Mouse (Mus musculus) kidney, embryonic 14.5 days (tissue): Measurements from ENCODE around the gene Krtap5-1. TPM values are rescaled to one million over a fixed set of nuclear protein-coding genes. Genes with fewer than 3 reads are reported as not detected.
"Not testable (repeated sequence)": the region's sequence is repeated elsewhere in the genome, so short reads cannot be mapped to it uniquely, and the experiment has no call there.

Experiments
- ATAC-seq: fragments of 200-750 bp; cut with Nextera tagmentation; 2 replicates; pipeline ENCODE4 v1.8.0; 2017; ENCODE audit warnings: moderate number of reproducible peaks, mild to moderate bottlenecking, moderate TSS enrichment, moderate library complexity; ENCODE audit not compliant: low FRiP score, low TSS enrichment
- H3K27ac ChIP-seq: fragments of 300-500 bp; sonication (generic); 2 replicates; pipeline ENCODE4 v1.5.1; 2014; ENCODE audit warnings: low read depth, mild to moderate bottlenecking, low read length, moderate library complexity, mixed read lengths
- H3K27me3 ChIP-seq: fragments of 300-500 bp; sonication (generic); 2 replicates; pipeline ENCODE4 v1.6.1; 2014; ENCODE audit warnings: mild to moderate bottlenecking, low read length; ENCODE audit not compliant: control insufficient read depth, insufficient read depth
- H3K36me3 ChIP-seq: fragments of 300-500 bp; sonication (generic); 2 replicates; pipeline ENCODE4 v1.6.1; 2014; ENCODE audit warnings: low read length, mixed read lengths; ENCODE audit not compliant: control insufficient read depth, insufficient read depth
- H3K4me1 ChIP-seq: fragments of 300-500 bp; sonication (generic); 2 replicates; pipeline ENCODE4 v1.6.1; 2014; ENCODE audit warnings: low read length, mixed read lengths; ENCODE audit not compliant: control insufficient read depth, insufficient read depth
- H3K4me2 ChIP-seq: fragments of 300-500 bp; sonication (generic); replicated peaks from 2 replicates; pipeline ENCODE4 v1.6.1; 2014; ENCODE audit warnings: low read depth, mild to moderate bottlenecking, low read length
- H3K4me3 ChIP-seq: fragments of 300-500 bp; sonication (generic); 2 replicates; pipeline ENCODE4 v1.5.1; 2014; ENCODE audit warnings: mild to moderate bottlenecking, low read length
- H3K9ac ChIP-seq: fragments of 300-500 bp; sonication (generic); 2 replicates; pipeline ENCODE4 v1.6.1; 2014; ENCODE audit warnings: low read depth, mild to moderate bottlenecking, low read length, moderate library complexity
- H3K9me3 ChIP-seq: fragments of 300-500 bp; sonication (generic); 2 replicates; pipeline ENCODE4 v1.6.1; 2016; ENCODE audit warnings: low read length; ENCODE audit not compliant: control insufficient read depth
- WGBS: fragments of 180-500 bp; shearing (Covaris S2); extraction: QIAGEN DNeasy Blood & Tissue Kit; methylation state at CpG from one replicate; pipeline ENCODE4 v1.1.7; 2014; 5-methylcytosine and 5-hydroxymethylcytosine counted together
- polyA plus RNA-seq: library from polyadenylated mRNA; unstranded; fragments of >200 nt; fragmentation: Nextera tagmentation; extraction: Ambion mirVana; gene quantifications from 2 replicates; pipeline ENCODE4 v1.2.1, GENCODE M21; 2014

Krtap5-1 gene
- polyA plus RNA-seq, result not detected in 2 replicates

GRCm38 (mm10) chr7:142297018-142297417 is at the start of gene Krtap5-1:
Krtap5-1 (minus strand) TSS chr7:142297118.
- ATAC-seq, H3K9ac ChIP-seq: not testable (repeated sequence)

GRCm38 (mm10) chr7:142342247-142342640 is 45.3 kb upstream of the Krtap5-1 start:
- H3K27ac ChIP-seq, result no peak overlapping the region
- no peaks in the 10 kb centered on the region for H3K9me3 ChIP-seq
- H3K4me3 ChIP-seq, result no peak overlapping the region
- no peak overlapping the region for H3K9ac ChIP-seq
- no peak overlapping the region for H3K4me2 ChIP-seq
- H3K27me3 ChIP-seq, result no peaks in the 10 kb centered on the region
- WGBS, result 63% methylated on average over 3 of the region's 3 CpGs
- no peaks in the 10 kb centered on the region for H3K36me3 ChIP-seq
- H3K4me1 ChIP-seq, result peaks cover 14% of the 10 kb centered on the region
- ATAC-seq, result no peak

More at GRCm38 (mm10) chr7:142297018-142297417, at the start of gene Krtap5-1:
- not testable (repeated sequence) for H3K27me3 ChIP-seq, H3K4me1 ChIP-seq, H3K27ac ChIP-seq, H3K9me3 ChIP-seq, H3K4me2 ChIP-seq, H3K4me3 ChIP-seq, H3K36me3 ChIP-seq

DNA sequence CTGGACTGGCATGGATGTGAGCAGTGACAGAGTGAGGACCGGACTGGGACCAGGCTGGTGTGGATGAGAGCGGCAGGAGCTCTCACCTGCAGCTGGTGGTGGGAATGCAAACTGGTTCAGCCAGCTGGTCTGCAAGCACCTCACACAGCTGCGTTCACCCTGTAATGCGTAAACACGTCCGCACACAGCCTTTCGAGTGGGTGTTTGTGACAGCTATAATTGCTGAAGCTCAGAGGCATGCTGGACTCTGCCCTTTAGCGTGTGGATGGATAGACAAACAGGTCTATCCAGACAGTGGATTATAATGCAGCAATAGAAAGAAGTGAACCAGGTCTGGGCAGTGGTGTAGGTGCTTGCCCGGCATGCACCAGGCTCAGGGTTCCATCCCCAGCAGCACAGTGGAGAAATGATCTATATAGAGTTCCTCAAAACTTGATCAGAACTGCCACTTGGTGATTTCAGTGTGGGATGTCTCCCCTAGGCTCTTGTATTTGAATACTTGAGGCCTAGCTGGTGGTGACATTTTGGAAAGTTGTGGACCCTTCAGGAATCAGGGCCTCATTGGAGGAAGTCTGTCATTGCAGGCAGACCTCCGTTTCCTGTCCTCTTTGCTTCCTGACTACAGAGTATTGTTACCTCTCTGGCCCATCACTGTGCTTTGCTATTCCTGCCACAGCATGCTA is 44.8 kb upstream of the Krtap5-1 start:
- WGBS, result 64% methylated on average over 10 of the region's 10 CpGs
- H3K27me3 ChIP-seq, result no peaks in the 10 kb centered on the region
- peaks cover 14% of the 10 kb centered on the region for H3K4me1 ChIP-seq
- H3K9ac ChIP-seq, result no peak overlapping the region
- H3K4me2 ChIP-seq, result no peak overlapping the region
- 0 out of 2 replicates have a peak, but pooled peaks have one; percentile 43 for ATAC-seq
- no peak overlapping the region for H3K4me3 ChIP-seq
- H3K9me3 ChIP-seq, result no peaks in the 10 kb centered on the region
- no peaks in the 10 kb centered on the region for H3K36me3 ChIP-seq
- no peak overlapping the region for H3K27ac ChIP-seq

GRCm38 (mm10) chr7:142340269-142340970 is 43.5 kb upstream of the Krtap5-1 start:
- WGBS, result 43% methylated on average over 10 of the region's 10 CpGs
- H3K27ac ChIP-seq, result no peak overlapping the region
- H3K9me3 ChIP-seq, result no peaks in the 10 kb centered on the region
- no peak overlapping the region for H3K4me2 ChIP-seq
- H3K9ac ChIP-seq, result no peak overlapping the region
- no peaks in the 10 kb centered on the region for H3K36me3 ChIP-seq
- no peaks in the 10 kb centered on the region for H3K27me3 ChIP-seq
- H3K4me1 ChIP-seq, result peaks cover 14% of the 10 kb centered on the region
- peak; percentile 61; the same call in 1 of the 2 replicates for ATAC-seq
- H3K4me3 ChIP-seq, result no peak overlapping the region

- Histone ChIP-seq H3K4me1 (peaks cover 8% of the 10 kb centered on the region), H3K9me3 (no peaks in the 10 kb centered on the region), H3K27ac (no peak overlapping the region), H3K4me3 (no peak overlapping the region), H3K9ac (no peak overlapping the region), H3K4me2 (no peak overlapping the region), H3K36me3 (no peaks in the 10 kb centered on the region), H3K27me3 (no peaks in the 10 kb centered on the region)
- ATAC-seq, result no peak
- 84% methylated on average over 8 of the region's 8 CpGs for WGBS
These were observed 38.2 kb upstream of the Krtap5-1 start for GRCm38 (mm10) chr7:142335151-142335550.

DNA sequence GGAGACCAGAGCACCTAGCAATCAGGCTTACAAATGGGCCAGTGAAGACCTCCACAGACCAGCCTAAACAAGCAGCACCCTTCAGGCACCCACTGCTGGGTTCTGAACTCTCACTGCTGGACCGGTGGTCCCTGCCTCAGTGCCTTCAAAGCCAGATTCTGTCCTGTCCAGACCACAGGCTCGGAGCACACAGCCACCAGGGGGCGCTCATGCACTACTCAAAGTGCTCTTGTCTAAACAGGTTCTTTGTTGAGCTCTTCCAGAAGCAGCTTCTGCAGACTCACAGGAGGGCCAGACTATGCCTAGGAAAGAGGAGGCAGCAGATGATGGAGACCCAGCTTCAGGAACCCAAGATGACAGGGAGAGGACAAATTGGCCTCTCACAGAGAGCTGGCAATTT is 37.3 kb upstream of the Krtap5-1 start:
- no peak overlapping the region for H3K27ac ChIP-seq

GRCm38 (mm10) chr7:142332741-142333140 is 35.8 kb upstream of the Krtap5-1 start:
- peaks cover 18% of the 10 kb centered on the region for H3K4me1 ChIP-seq
- not testable (repeated sequence) for ATAC-seq, H3K9ac ChIP-seq, H3K4me3 ChIP-seq, H3K4me2 ChIP-seq, H3K27me3 ChIP-seq, H3K27ac ChIP-seq, H3K36me3 ChIP-seq, H3K9me3 ChIP-seq
- WGBS, result 83% methylated on average over 2 of the region's 9 CpGs

More for the DNA sequence above, 37.3 kb upstream of the Krtap5-1 start:
- no peak overlapping the region for H3K9ac ChIP-seq
- no peaks in the 10 kb centered on the region for H3K27me3 ChIP-seq
- no peaks in the 10 kb centered on the region for H3K9me3 ChIP-seq
- H3K36me3 ChIP-seq, result no peaks in the 10 kb centered on the region
- H3K4me1 ChIP-seq, result peaks cover 15% of the 10 kb centered on the region
- 2% methylated on average over 3 of the region's 3 CpGs for WGBS
- H3K4me2 ChIP-seq, result no peak overlapping the region
- no peak overlapping the region for H3K4me3 ChIP-seq
- peak; percentile 88 for ATAC-seq

GRCm38 (mm10) chr7:142331281-142331680 is 34.4 kb upstream of the Krtap5-1 start:
- Histone ChIP-seq H3K27me3 (no peaks in the 10 kb centered on the region), H3K4me2 (no peak overlapping the region), H3K27ac (no peak overlapping the region), H3K9me3 (no peaks in the 10 kb centered on the region), H3K36me3 (no peaks in the 10 kb centered on the region), H3K9ac (no peak overlapping the region), H3K4me3 (no peak overlapping the region), H3K4me1 (peaks cover 18% of the 10 kb centered on the region)
- no peak for ATAC-seq
- WGBS, result 79% methylated on average over 4 of the region's 4 CpGs

GRCm38 (mm10) chr7:142330271-142330724 is 33.4 kb upstream of the Krtap5-1 start:
- Histone ChIP-seq H3K9ac (no peak overlapping the region), H3K4me3 (no peak overlapping the region), H3K4me2 (no peak overlapping the region), H3K36me3 (no peaks in the 10 kb centered on the region), H3K4me1 (peaks cover 18% of the 10 kb centered on the region), H3K9me3 (no peaks in the 10 kb centered on the region), H3K27me3 (no peaks in the 10 kb centered on the region), H3K27ac (0 out of 2 replicates have a peak overlapping the region, but pooled peaks have one; percentile 9)
- ATAC-seq, result peak; percentile 66
- WGBS, result 35% methylated on average over 9 of the region's 9 CpGs
